Mouse (Mus musculus) heart, embryonic 13.5 days (tissue): ENCODE measurements around the gene Egfl7. TPM values are rescaled to one million over a fixed set of nuclear protein-coding genes. Genes with fewer than 3 reads are reported as not detected.

ENCODE experiments used
- ATAC-seq: fragments of 200-750 bp; cut with Nextera tagmentation; 2 replicates; pipeline ENCODE4 v1.8.0; 2017; ENCODE audit warnings: moderate TSS enrichment; ENCODE audit not compliant: insufficient number of reproducible peaks, low FRiP score, low TSS enrichment; ENCODE audit errors: extremely low read depth
- H3K27ac ChIP-seq: fragments of 300-500 bp; sonication (generic); replicated peaks from 2 replicates; pipeline ENCODE4 v1.5.1; 2015; ENCODE audit warnings: moderate library complexity, mild to moderate bottlenecking, inconsistent platforms
- H3K27me3 ChIP-seq: fragments of 300-500 bp; sonication (generic); replicated peaks from 2 replicates; pipeline ENCODE4 v1.6.1; 2015; ENCODE audit warnings: mild to moderate bottlenecking, inconsistent platforms
- H3K36me3 ChIP-seq: fragments of 300-500 bp; sonication (generic); 2 replicates; pipeline ENCODE4 v1.6.1; 2015; ENCODE audit warnings: mild to moderate bottlenecking, inconsistent platforms
- H3K4me1 ChIP-seq: fragments of 300-500 bp; sonication (generic); 2 replicates; pipeline ENCODE4 v1.6.1; 2015; ENCODE audit warnings: inconsistent platforms
- H3K4me2 ChIP-seq: fragments of 300-500 bp; sonication (generic); 2 replicates; pipeline ENCODE4 v1.6.1; 2015; ENCODE audit warnings: inconsistent platforms, mild to moderate bottlenecking, moderate library complexity
- H3K4me3 ChIP-seq: fragments of 300-500 bp; sonication (generic); 2 replicates; pipeline ENCODE4 v1.5.1; 2015; ENCODE audit warnings: moderate library complexity, mild to moderate bottlenecking, inconsistent platforms
- H3K9ac ChIP-seq: fragments of 300-500 bp; sonication (generic); 2 replicates; pipeline ENCODE4 v1.6.1; 2015; ENCODE audit warnings: inconsistent platforms, mild to moderate bottlenecking, moderate library complexity
- H3K9me3 ChIP-seq: fragments of 300-500 bp; sonication (generic); 2 replicates; pipeline ENCODE4 v1.6.1; 2016; ENCODE audit warnings: inconsistent platforms
- WGBS: fragments of 180-500 bp; shearing (Covaris S2); methylation state at CpG from one replicate; pipeline ENCODE4 v1.1.7; 2015; ENCODE audit warnings: mixed read lengths; 5-methylcytosine and 5-hydroxymethylcytosine counted together
- polyA plus RNA-seq: library from polyadenylated mRNA; unstranded; fragments of >200 nt; fragmentation: Nextera tagmentation; extraction: Ambion mirVana; gene quantifications from 2 replicates; pipeline ENCODE4 v1.2.1, GENCODE M21; 2015

Egfl7 gene
- 170 and 185 TPM in 2 replicates for polyA plus RNA-seq

GRCm38 (mm10) chr2:26579714-26580113 lies at the start of gene Egfl7:
Egfl7 (plus strand) TSS chr2:26580014.
- no peak for ATAC-seq
- Histone ChIP-seq H3K36me3 (no peaks in the 10 kb centered on the region), H3K9me3 (no peaks in the 10 kb centered on the region), H3K9ac (peak within 1 kb of the TSS; percentile 40; the same call in 1 of the 2 replicates), H3K4me1 (peaks cover 71% of the 10 kb centered on the region), H3K27ac (peak within 1 kb of the TSS; percentile 90), H3K4me2 (peak within 1 kb of the TSS; percentile 20; the same call in 1 of the 2 replicates), H3K27me3 (no peaks in the 10 kb centered on the region), H3K4me3 (no peak within 1 kb of the TSS)
- WGBS, result 80% methylated on average over 1 of the region's 1 CpGs

- H3K4me1 ChIP-seq, result peaks cover 38% of the 10 kb centered on the region
- H3K4me2 ChIP-seq, result no peak overlapping the region
- H3K27me3 ChIP-seq, result no peaks in the 10 kb centered on the region
- no peaks in the 10 kb centered on the region for H3K9me3 ChIP-seq
- H3K9ac ChIP-seq, result no peak overlapping the region
- ATAC-seq, result no peak
- H3K36me3 ChIP-seq, result no peaks in the 10 kb centered on the region
- 83% methylated on average over 6 of the region's 6 CpGs for WGBS
- no peak overlapping the region for H3K4me3 ChIP-seq
- H3K27ac ChIP-seq, result no peak overlapping the region
Measured at GRCm38 (mm10) chr2:26531829-26532228, 48.0 kb upstream of the Egfl7 start.

- ATAC-seq, result no peak
- Histone ChIP-seq H3K9me3 (no peaks in the 10 kb centered on the region), H3K4me2 (no peak overlapping the region), H3K9ac (no peak overlapping the region), H3K27ac (no peak overlapping the region), H3K4me3 (no peak overlapping the region), H3K4me1 (peaks cover 32% of the 10 kb centered on the region), H3K27me3 (no peaks in the 10 kb centered on the region), H3K36me3 (no peaks in the 10 kb centered on the region)
- WGBS, result 40% methylated on average over 5 of the region's 5 CpGs
Measured at GRCm38 (mm10) chr2:26533249-26533648, 46.6 kb upstream of the Egfl7 start.

GRCm38 (mm10) chr2:26534161-26534560 lies 45.7 kb upstream of the Egfl7 start:
- Histone ChIP-seq H3K27me3 (no peaks in the 10 kb centered on the region), H3K4me2 (no peak overlapping the region), H3K4me3 (no peak overlapping the region), H3K9me3 (no peaks in the 10 kb centered on the region), H3K27ac (no peak overlapping the region), H3K36me3 (no peaks in the 10 kb centered on the region), H3K4me1 (peaks cover 35% of the 10 kb centered on the region), H3K9ac (no peak overlapping the region)
- 73% methylated on average over 3 of the region's 3 CpGs for WGBS
- no peak for ATAC-seq

- Histone ChIP-seq H3K4me1 (peaks cover 31% of the 10 kb centered on the region), H3K36me3 (no peaks in the 10 kb centered on the region), H3K9ac (no peak overlapping the region), H3K27me3 (no peaks in the 10 kb centered on the region; the same call in 1 of the 2 replicates), H3K4me3 (no peak overlapping the region), H3K27ac (0 out of 2 replicates have a peak overlapping the region, but pooled peaks have one; percentile 15), H3K9me3 (no peaks in the 10 kb centered on the region), H3K4me2 (no peak overlapping the region)
- no peak for ATAC-seq
- WGBS, result 37% methylated on average over 2 of the region's 2 CpGs
Measured at GRCm38 (mm10) chr2:26534616-26535015, 45.2 kb upstream of the Egfl7 start.

GRCm38 (mm10) chr2:26535517-26536045 lies 44.2 kb upstream of the Egfl7 start:
- Histone ChIP-seq H3K9ac (no peak overlapping the region), H3K4me1 (peaks cover 30% of the 10 kb centered on the region), H3K27me3 (no peaks in the 10 kb centered on the region; the same call in 1 of the 2 replicates), H3K27ac (0 out of 2 replicates have a peak overlapping the region, but pooled peaks have one; percentile 15), H3K4me3 (no peak overlapping the region), H3K4me2 (no peak overlapping the region), H3K9me3 (no peaks in the 10 kb centered on the region), H3K36me3 (no peaks in the 10 kb centered on the region)
- no peak for ATAC-seq
- WGBS, result 70% methylated on average over 4 of the region's 4 CpGs

- Histone ChIP-seq H3K4me2 (no peak overlapping the region), H3K9ac (no peak overlapping the region), H3K4me1 (peaks cover 44% of the 10 kb centered on the region), H3K27ac (no peak overlapping the region), H3K27me3 (no peaks in the 10 kb centered on the region; the same call in 1 of the 2 replicates), H3K4me3 (no peak overlapping the region), H3K36me3 (no peaks in the 10 kb centered on the region), H3K9me3 (no peaks in the 10 kb centered on the region)
- no peak for ATAC-seq
- 58% methylated on average over 2 of the region's 2 CpGs for WGBS
Measured at GRCm38 (mm10) chr2:26539516-26539915, 40.3 kb upstream of the Egfl7 start.

GRCm38 (mm10) chr2:26540721-26541120 lies 39.1 kb upstream of the Egfl7 start:
- Histone ChIP-seq H3K9me3 (no peaks in the 10 kb centered on the region), H3K36me3 (no peaks in the 10 kb centered on the region), H3K27ac (no peak overlapping the region), H3K27me3 (no peaks in the 10 kb centered on the region; the same call in 1 of the 2 replicates), H3K4me2 (no peak overlapping the region), H3K4me3 (no peak overlapping the region), H3K9ac (no peak overlapping the region), H3K4me1 (peaks cover 36% of the 10 kb centered on the region)
- ATAC-seq, result no peak
- WGBS, result 51% methylated on average over 7 of the region's 7 CpGs

GRCm38 (mm10) chr2:26541258-26541910 lies 38.4 kb upstream of the Egfl7 start:
- Histone ChIP-seq H3K4me1 (peaks cover 33% of the 10 kb centered on the region), H3K9me3 (no peaks in the 10 kb centered on the region), H3K36me3 (no peaks in the 10 kb centered on the region), H3K9ac (peak overlapping the region; percentile 20; the same call in 1 of the 2 replicates), H3K27me3 (no peaks in the 10 kb centered on the region; the same call in 1 of the 2 replicates), H3K4me3 (no peak overlapping the region), H3K4me2 (no peak overlapping the region), H3K27ac (no peak overlapping the region)
- 46% methylated on average over 9 of the region's 9 CpGs for WGBS
- ATAC-seq, result no peak

GRCm38 (mm10) chr2:26543155-26543554 lies 36.7 kb upstream of the Egfl7 start:
- Histone ChIP-seq H3K4me1 (peaks cover 42% of the 10 kb centered on the region), H3K27ac (peak overlapping the region; percentile 61), H3K4me3 (no peak overlapping the region), H3K9me3 (no peaks in the 10 kb centered on the region), H3K36me3 (no peaks in the 10 kb centered on the region), H3K9ac (peak overlapping the region; percentile 33; the same call in 1 of the 2 replicates), H3K4me2 (no peak overlapping the region), H3K27me3 (no peaks in the 10 kb centered on the region; the same call in 1 of the 2 replicates)
- no peak for ATAC-seq
- WGBS, result 43% methylated on average over 4 of the region's 4 CpGs

GRCm38 (mm10) chr2:26543768-26544167 lies 36.0 kb upstream of the Egfl7 start:
- no peak for ATAC-seq
- 51% methylated on average over 8 of the region's 8 CpGs for WGBS
- Histone ChIP-seq H3K27ac (peak overlapping the region; percentile 61), H3K36me3 (no peaks in the 10 kb centered on the region), H3K9me3 (no peaks in the 10 kb centered on the region), H3K27me3 (no peaks in the 10 kb centered on the region; the same call in 1 of the 2 replicates), H3K4me1 (peaks cover 38% of the 10 kb centered on the region), H3K9ac (peak overlapping the region; percentile 33; the same call in 1 of the 2 replicates), H3K4me2 (no peak overlapping the region), H3K4me3 (no peak overlapping the region)
